Comparison of ENCODE assay signal across 27 mouse cellular contexts in genomic region chr4:151515316-151515715, GRCm38 (mm10).
"Had no signal": no experiment of that assay in that cellular context is flagged by ENCODE, and none has a peak within 500 bp of the region (broad histone marks: within the 10 kb centered on the region; RNA-seq: fewer than 3 reads in every experiment).

No protein-coding gene starts in this region.

- H3K9me3 ChIP-seq: heart, embryonic 10.5 days; hindbrain, embryonic 10.5 days; intestine, embryonic 15.5 days; limb, embryonic 10.5 days; liver, embryonic 13.5 days; liver, embryonic 15.5 days had no signal

- H3K4me3 ChIP-seq: gastrocnemius, adult 2 months; heart, embryonic 10.5 days; heart, embryonic 12.5 days; hindbrain, embryonic 10.5 days; hindbrain, embryonic 12.5 days; intestine, embryonic 15.5 days; layer of hippocampus, adult 2 months; left cerebral cortex, adult 2 months; limb, embryonic 10.5 days; limb, embryonic 12.5 days; liver, embryonic 13.5 days; liver, embryonic 15.5 days had no signal

- H3K4me1 ChIP-seq: liver, embryonic 13.5 days; liver, embryonic 15.5 days had no signal

- H3K27ac ChIP-seq: gastrocnemius, adult 2 months; heart, embryonic 10.5 days; hindbrain, embryonic 10.5 days; hindbrain, embryonic 12.5 days; hindbrain, embryonic 14.5 days; intestine, embryonic 15.5 days; layer of hippocampus, adult 2 months; left cerebral cortex, adult 2 months; limb, embryonic 10.5 days; limb, embryonic 12.5 days; liver, embryonic 13.5 days; liver, embryonic 15.5 days had no signal

- ATAC-seq: hindbrain, embryonic 16.5 days; inflammation-experienced regulatory T-cells, adult 6 months; intestine, embryonic 15.5 days; intestine, postnatal 0 days had no signal

- H3K36me3 ChIP-seq: heart, embryonic 10.5 days; heart, embryonic 12.5 days; hindbrain, embryonic 10.5 days; hindbrain, embryonic 12.5 days; intestine, embryonic 15.5 days; limb, embryonic 10.5 days; limb, embryonic 12.5 days; liver, embryonic 13.5 days; liver, embryonic 15.5 days had no signal

- DNase-seq: gastrocnemius, adult 2 months; gastrocnemius, postnatal 10 days; gastrocnemius, postnatal 25 days; heart, adult 18-20 months; heart, postnatal 10 days; heart, postnatal 4 days; kidney, adult 18-20 months; kidney, adult 8-10 months; kidney, postnatal 10 days; kidney, postnatal 25 days; kidney, postnatal 4 days; liver; liver, embryonic 13.5 days had no signal

- H3K9ac ChIP-seq: heart, embryonic 12.5 days; hindbrain, embryonic 12.5 days; hindbrain, embryonic 14.5 days; intestine, embryonic 15.5 days; limb, embryonic 12.5 days; liver, embryonic 13.5 days; liver, embryonic 15.5 days had no signal
